ENCODE assay signal across 25 mouse cellular contexts in the genomic region with DNA sequence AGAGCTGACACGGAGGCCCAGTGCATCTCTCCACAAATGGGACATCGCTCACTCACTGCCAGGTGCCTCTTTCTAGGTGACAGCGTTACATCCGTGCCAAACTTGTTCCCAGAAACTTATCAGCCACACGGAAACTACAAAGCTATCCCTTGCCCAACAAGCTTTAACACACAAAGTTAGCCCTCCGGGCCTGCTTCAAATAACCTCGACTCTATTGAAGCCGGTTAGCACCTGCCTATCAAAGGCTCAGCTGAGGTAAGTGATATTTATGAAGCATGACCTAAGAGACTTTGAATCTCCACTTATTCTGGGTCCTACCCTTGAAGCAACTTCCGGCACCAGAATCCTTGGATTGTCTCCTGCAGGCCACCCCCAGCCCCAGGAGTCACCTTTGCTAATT.
A peak's percentile ranks its signal among the peaks of the same experiment; 100 is the strongest.
DNase-seq lines count a peak whose midpoint lies in the region; ATAC-seq lines count a peak whose summit lies in the region.
"Had no signal": no experiment of that assay in that cellular context is flagged by ENCODE, and none has a peak within 500 bp of the region (broad histone marks: within the 10 kb centered on the region; RNA-seq: fewer than 3 reads in every experiment).

No protein-coding gene starts in this region.

- no peak overlapping the region for H3K9ac ChIP-seq in heart, embryonic 11.5 days (ENCODE audit: low read depth, low read length)
- H3K9ac ChIP-seq in heart, embryonic 14.5 days (ENCODE audit: low read length): 0 out of 2 replicates have a peak overlapping the region, but pooled peaks have one; percentile 6
- no peak overlapping the region for H3K9ac ChIP-seq in hindbrain, embryonic 14.5 days
- H3K9ac ChIP-seq: liver, embryonic 12.5 days; liver, postnatal 0 days; midbrain, embryonic 15.5 days; neural tube, embryonic 15.5 days; stomach, embryonic 15.5 days had no signal

- H3K4me1 ChIP-seq in heart, embryonic 11.5 days (ENCODE audit: control insufficient read depth, insufficient read depth, low read length): peaks cover 15% of the 10 kb centered on the region
- peaks cover 18 to 30% of the 10 kb centered on the region in 2 experiments for H3K4me1 ChIP-seq in heart, embryonic 14.5 days (ENCODE audit: control insufficient read depth in 2 of 2, insufficient read depth in 2 of 2, low read length in 2 of 2)
- no peaks in the 10 kb centered on the region for H3K4me1 ChIP-seq in hindbrain, embryonic 14.5 days (replicated peaks; ENCODE audit: control insufficient read depth, insufficient read depth, low read length)
- H3K4me1 ChIP-seq: liver, embryonic 12.5 days; midbrain, embryonic 15.5 days; stomach, embryonic 15.5 days had no signal

- no peaks in the 10 kb centered on the region for H3K9me3 ChIP-seq in heart, embryonic 11.5 days (replicated peaks; ENCODE audit: control insufficient read depth, low read length)
- H3K9me3 ChIP-seq in heart, embryonic 14.5 days (ENCODE audit: control insufficient read depth, low read length): no peaks in the 10 kb centered on the region
- no peaks in the 10 kb centered on the region for H3K9me3 ChIP-seq in hindbrain, embryonic 14.5 days (ENCODE audit: control insufficient read depth, low read length)
- H3K9me3 ChIP-seq: liver, embryonic 12.5 days; midbrain, embryonic 15.5 days; neural tube, embryonic 15.5 days; stomach, embryonic 15.5 days had no signal

- H3K4me2 ChIP-seq in heart, embryonic 11.5 days: no peak overlapping the region
- H3K4me2 ChIP-seq in heart, embryonic 14.5 days (ENCODE audit: low read length): peak overlapping the region; percentile 12; the same call in 1 of the 2 replicates
- H3K4me2 ChIP-seq in hindbrain, embryonic 14.5 days (replicated peaks): no peak overlapping the region
- H3K4me2 ChIP-seq: liver, embryonic 12.5 days; midbrain, embryonic 15.5 days; neural tube, embryonic 15.5 days; stomach, embryonic 15.5 days had no signal

- 0 out of 2 replicates have a peak, but pooled peaks have one; percentile 29 for ATAC-seq in heart, embryonic 11.5 days (replicated peaks; ENCODE audit: insufficient number of reproducible peaks, low FRiP score, low TSS enrichment)
- 0 out of 2 replicates have a peak, but pooled peaks have one; percentile 48 for ATAC-seq in heart, embryonic 14.5 days (ENCODE audit: insufficient number of reproducible peaks, insufficient read depth, low FRiP score, low read depth)
- ATAC-seq in hindbrain, embryonic 14.5 days (ENCODE audit: low FRiP score): no peak
- ATAC-seq: forebrain, embryonic 16.5 days; hindbrain, postnatal 0 days; intestine, embryonic 16.5 days; liver, embryonic 12.5 days; midbrain, embryonic 15.5 days had no signal

- intact Hi-C loops in heart, postnatal 36 days (cut with DNase I): loop anchor here (10.0 kb wide), 1 partner anchor 795 kb away; a partner anchor contains a TSS

- WGBS in heart, embryonic 11.5 days (ENCODE audit: insufficient replicate concordance): 69% methylated on average over 9 of the region's 9 CpGs
- WGBS in heart, embryonic 14.5 days: 34% methylated on average over 9 of the region's 9 CpGs
- 95% methylated on average over 9 of the region's 9 CpGs for WGBS in hindbrain, embryonic 14.5 days

- peaks cover 18% of the 10 kb centered on the region; the same call in 1 of the 2 replicates for H3K36me3 ChIP-seq in heart, embryonic 11.5 days (ENCODE audit: control insufficient read depth, insufficient read depth, low read length)
- peaks cover 87% of the 10 kb centered on the region for H3K36me3 ChIP-seq in heart, embryonic 14.5 days (ENCODE audit: control insufficient read depth, insufficient read depth, low read length)
- peaks cover 42% of the 10 kb centered on the region for H3K36me3 ChIP-seq in hindbrain, embryonic 14.5 days (replicated peaks; ENCODE audit: control insufficient read depth, insufficient read depth)
- H3K36me3 ChIP-seq: midbrain, embryonic 15.5 days had no signal

- no peaks in the 10 kb centered on the region for H3K27me3 ChIP-seq in heart, embryonic 11.5 days (ENCODE audit: control insufficient read depth, insufficient read depth, low read length)
- no peaks in the 10 kb centered on the region for H3K27me3 ChIP-seq in heart, embryonic 14.5 days (ENCODE audit: control insufficient read depth, insufficient read depth, low read length)
- H3K27me3 ChIP-seq in hindbrain, embryonic 14.5 days (ENCODE audit: control insufficient read depth, insufficient read depth, low read length): no peaks in the 10 kb centered on the region
- H3K27me3 ChIP-seq: liver, embryonic 12.5 days; midbrain, embryonic 15.5 days; neural tube, embryonic 15.5 days; stomach, embryonic 15.5 days had no signal

- H3K27ac ChIP-seq in heart, embryonic 11.5 days (ENCODE audit: low read depth, low read length): peak overlapping the region; percentile 11
- H3K27ac ChIP-seq in heart, embryonic 14.5 days (replicated peaks in 1 of 2; ENCODE audit: control insufficient read depth in 1 of 2, insufficient read depth in 1 of 2, low read depth in 2 of 2, low read length in 2 of 2): peak overlapping the region; percentile 55 to 78
- H3K27ac ChIP-seq in hindbrain, embryonic 14.5 days: no peak overlapping the region
- H3K27ac ChIP-seq: hindbrain, postnatal 0 days; liver, embryonic 12.5 days; macrophage; midbrain, embryonic 15.5 days; neural tube, embryonic 15.5 days; stomach, embryonic 15.5 days had no signal

- H3K4me3 ChIP-seq in heart, embryonic 11.5 days (ENCODE audit: low read depth, low read length): no peak overlapping the region
- no peak overlapping the region for H3K4me3 ChIP-seq in heart, embryonic 14.5 days (ENCODE audit: control insufficient read depth in 1 of 2, insufficient read depth in 1 of 2, low read depth in 1 of 2, low read length in 2 of 2)
- H3K4me3 ChIP-seq in hindbrain, embryonic 14.5 days (replicated peaks; ENCODE audit: low read length): no peak overlapping the region
- H3K4me3 ChIP-seq: erythroblast, embryonic 14.5 days; liver, embryonic 12.5 days; midbrain, embryonic 15.5 days; neural tube, embryonic 15.5 days; stomach, embryonic 15.5 days had no signal

- peak; percentile 17 to 34 for DNase-seq in heart, adult 9 months (ENCODE audit: low spot score in 2 of 2)
- no peak for DNase-seq in heart, postnatal 36 days
- peak; percentile 35 for DNase-seq in heart, postnatal 4 days
- DNase-seq in hindbrain, embryonic 14.5 days (ENCODE audit: low spot score): no peak
- DNase-seq in layer of hippocampus, adult 9-11 months: no peak
- DNase-seq: adrenal gland, adult 2 months; adrenal gland, postnatal 36 days; cerebellum, adult 18-20 months; kidney, adult 8-10 months; kidney, postnatal 10 days; liver, postnatal 0 days; retina, postnatal 1 day; right cerebral cortex, postnatal 14 days; thymus, postnatal 14 days had no signal

Comparison
In these comparisons a context has a peak if more than half of its experiments do, and no peak if none do; other contexts are left out.
1. DNase-seq: peak in heart, adult 9 months (2 of 2) and heart, postnatal 4 days (single experiment); none in heart, postnatal 36 days (0 of 2), hindbrain, embryonic 14.5 days (single experiment) and layer of hippocampus, adult 9-11 months (single experiment).